Mouse (Mus musculus) heart, postnatal 0 days (tissue): Measurements from ENCODE around the gene Ly86. TPM values are rescaled to one million over a fixed set of nuclear protein-coding genes. Genes with fewer than 3 reads are reported as not detected.

Source experiments
- ATAC-seq: fragments of 200-750 bp; cut with Nextera tagmentation; 2 replicates; pipeline ENCODE4 v1.8.0; 2017; ENCODE audit warnings: low read depth, moderate number of reproducible peaks, moderate library complexity; ENCODE audit not compliant: insufficient read depth
- DNase-seq: peaks from one replicate; pipeline ENCODE4 v3.0.0-alpha.2; 2016; ENCODE audit warnings: low spot score
- H3K27ac ChIP-seq: fragments of 300-500 bp; sonication (generic); 2 replicates; pipeline ENCODE4 v1.5.1; 2014; ENCODE audit warnings: low read depth, mild to moderate bottlenecking
- H3K27me3 ChIP-seq: fragments of 300-500 bp; sonication (generic); 2 replicates; pipeline ENCODE4 v1.6.1; 2014; ENCODE audit warnings: low read length, mixed read lengths; ENCODE audit not compliant: control insufficient read depth, insufficient read depth
- H3K36me3 ChIP-seq: fragments of 300-500 bp; sonication (generic); replicated peaks from 2 replicates; pipeline ENCODE4 v1.6.1; 2014; ENCODE audit warnings: low read length, mixed read lengths; ENCODE audit not compliant: control insufficient read depth, insufficient read depth
- H3K4me1 ChIP-seq: fragments of 300-500 bp; sonication (generic); 2 replicates; pipeline ENCODE4 v1.6.1; 2014; ENCODE audit warnings: antibody characterized with exemption; ENCODE audit not compliant: control insufficient read depth, insufficient read depth
- H3K4me2 ChIP-seq: fragments of 300-500 bp; sonication (generic); 2 replicates; pipeline ENCODE4 v1.6.1; 2014; ENCODE audit warnings: low read depth, mild to moderate bottlenecking, low read length, moderate library complexity
- H3K4me3 ChIP-seq: fragments of 300-500 bp; sonication (generic); 2 replicates; pipeline ENCODE4 v1.5.1; 2014; ENCODE audit warnings: low read depth, low read length
- H3K9ac ChIP-seq: fragments of 300-500 bp; sonication (generic); replicated peaks from 2 replicates; pipeline ENCODE4 v1.6.1; 2014; ENCODE audit warnings: low read depth, low read length, mixed read lengths
- H3K9me3 ChIP-seq: fragments of 300-500 bp; sonication (generic); replicated peaks from 2 replicates; pipeline ENCODE4 v1.6.1; 2016; ENCODE audit warnings: low read length; ENCODE audit not compliant: control insufficient read depth
- CTCF ChIP-seq: IDR thresholded peaks from 2 replicates; pipeline ENCODE4 v1.5.1; 2016; ENCODE audit warnings: antibody characterized with exemption, control low read depth, low read depth
- EP300 ChIP-seq: IDR thresholded peaks from 2 replicates; pipeline ENCODE4 v1.6.1; 2016; ENCODE audit warnings: antibody characterized with exemption, low read depth
- WGBS: fragments of 180-500 bp; shearing (Covaris S2); extraction: QIAGEN DNeasy Blood & Tissue Kit; methylation state at CpG from one replicate; pipeline ENCODE4 v1.1.7; 2014; 5-methylcytosine and 5-hydroxymethylcytosine counted together
- polyA plus RNA-seq: library from polyadenylated mRNA; unstranded; fragments of >200 nt; fragmentation: Nextera tagmentation; extraction: Ambion mirVana; gene quantifications from 2 replicates; pipeline ENCODE4 v1.2.1, GENCODE M21; 2015
- total RNA-seq: library from RNA; depleted of rRNA; stranded (reverse); fragments of >200 nt; gene quantifications from 2 replicates; pipeline ENCODE4 v1.2.3, GENCODE M21; 2014; ENCODE audit warnings: low replicate concordance

Gene Ly86
- total and polyA plus RNA-seq, 2 experiments from 2014 or later, result 4.5 TPM; not detected in 1

DNA sequence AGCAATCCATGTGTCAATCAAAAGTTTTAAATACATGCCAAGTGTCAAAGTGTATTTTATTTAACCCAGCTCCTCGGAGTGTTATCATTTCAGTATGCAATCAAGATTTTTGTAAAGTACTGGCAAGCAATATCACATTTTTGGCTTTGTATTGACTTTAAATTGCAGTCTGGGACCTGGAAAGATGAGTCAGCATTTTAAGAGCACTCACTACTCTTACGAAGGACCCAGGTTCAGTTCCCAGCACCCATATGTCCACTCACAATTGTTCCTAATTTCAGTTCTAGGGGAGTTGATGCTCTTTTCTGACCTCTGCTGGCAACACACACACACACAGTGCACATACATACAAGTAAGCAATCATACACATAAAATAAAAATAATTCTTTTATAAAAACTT is 86.7 kb downstream of the Ly86 start:
- Histone ChIP-seq H3K9me3 (no peaks in the 10 kb centered on the region), H3K36me3 (no peaks in the 10 kb centered on the region), H3K4me2 (no peak overlapping the region), H3K27ac (no peak overlapping the region), H3K9ac (no peak overlapping the region), H3K4me1 (peaks cover 6% of the 10 kb centered on the region), H3K27me3 (no peaks in the 10 kb centered on the region), H3K4me3 (no peak overlapping the region)
- 94% methylated on average over 2 of the region's 2 CpGs for WGBS
- no peak for TF ChIP-seq EP300
- no peak for TF ChIP-seq CTCF
- DNase-seq (no peak), ATAC-seq (no peak)

GRCm38 (mm10) chr13:37432653-37433052 is 87.6 kb downstream of the Ly86 start:
- H3K4me3 ChIP-seq, result no peak overlapping the region
- 15% methylated on average over 4 of the region's 4 CpGs for WGBS
- DNase-seq, result no peak
- H3K4me1 ChIP-seq, result peaks cover 6% of the 10 kb centered on the region
- H3K4me2 ChIP-seq, result no peak overlapping the region
- TF ChIP-seq EP300 (no peak), CTCF (no peak)
- no peak overlapping the region for H3K9ac ChIP-seq
- no peaks in the 10 kb centered on the region for H3K9me3 ChIP-seq
- no peaks in the 10 kb centered on the region for H3K27me3 ChIP-seq
- ATAC-seq, result no peak
- H3K27ac ChIP-seq, result no peak overlapping the region
- no peaks in the 10 kb centered on the region for H3K36me3 ChIP-seq

DNA sequence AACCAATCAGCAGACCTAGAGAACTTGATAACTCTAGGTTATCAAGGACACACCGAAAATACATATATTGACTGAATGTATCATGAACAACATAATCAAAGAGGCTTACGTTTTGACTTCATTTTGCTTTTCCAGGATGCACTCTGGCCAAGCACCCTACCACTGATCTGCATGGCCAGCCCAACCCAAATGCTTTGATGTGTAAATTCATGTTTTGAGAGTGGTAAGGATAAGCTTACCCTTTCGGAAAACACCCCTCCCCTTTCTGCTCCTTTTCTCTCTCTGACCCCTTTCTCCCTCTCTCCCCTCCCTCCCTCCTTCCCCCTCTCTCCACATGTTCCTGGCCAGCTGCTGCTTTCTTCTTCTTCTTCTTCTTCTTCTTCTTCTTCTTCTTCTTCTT is 88.1 kb downstream of the Ly86 start:
- WGBS, result 38% methylated on average over 3 of the region's 3 CpGs
- Histone ChIP-seq H3K4me2 (no peak overlapping the region), H3K9ac (no peak overlapping the region), H3K36me3 (no peaks in the 10 kb centered on the region), H3K9me3 (no peaks in the 10 kb centered on the region), H3K4me3 (no peak overlapping the region), H3K27ac (no peak overlapping the region), H3K27me3 (no peaks in the 10 kb centered on the region), H3K4me1 (peaks cover 6% of the 10 kb centered on the region)
- no peak for DNase-seq
- TF ChIP-seq CTCF, result no peak
- TF ChIP-seq EP300, result no peak
- no peak for ATAC-seq

GRCm38 (mm10) chr13:37433730-37434129 is 88.7 kb downstream of the Ly86 start:
- 13% methylated on average over 3 of the region's 3 CpGs for WGBS
- TF ChIP-seq EP300 (no peak), CTCF (no peak)
- Histone ChIP-seq H3K9ac (no peak overlapping the region), H3K9me3 (no peaks in the 10 kb centered on the region), H3K27ac (no peak overlapping the region), H3K27me3 (no peaks in the 10 kb centered on the region), H3K36me3 (no peaks in the 10 kb centered on the region), H3K4me2 (peak overlapping the region; percentile 67), H3K4me3 (no peak overlapping the region), H3K4me1 (peaks cover 6% of the 10 kb centered on the region)
- DNase-seq (no peak), ATAC-seq (no peak)

DNA sequence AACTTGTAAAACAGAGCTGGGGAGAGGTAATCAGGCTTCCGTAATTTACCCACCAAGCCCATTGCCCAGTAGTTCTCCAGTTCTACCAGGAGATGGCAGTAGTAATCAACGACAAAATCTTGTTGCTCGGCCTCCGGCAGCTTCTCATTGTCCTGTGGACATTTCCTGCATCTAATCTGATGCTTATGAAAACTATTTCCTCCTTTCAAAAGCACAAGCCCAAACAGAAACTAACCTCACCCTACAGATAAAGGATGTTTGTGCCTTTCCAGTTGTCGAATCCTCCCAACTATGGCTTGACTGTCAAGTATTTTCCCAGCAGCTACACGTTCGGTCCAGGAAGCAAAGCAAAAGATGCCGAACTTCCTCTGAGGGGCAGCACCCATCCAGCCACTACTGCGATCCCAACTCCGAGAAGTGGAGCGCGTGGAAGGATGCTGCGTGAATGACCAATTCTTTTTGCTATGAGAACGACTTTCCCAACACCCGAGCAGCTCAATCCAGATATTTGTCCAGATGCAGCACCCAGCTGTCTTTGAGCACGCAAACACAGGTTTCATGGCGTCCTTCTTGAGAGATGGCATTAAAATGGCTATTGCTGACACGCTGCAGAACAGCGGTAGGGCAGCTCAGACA is 89.2 kb downstream of the Ly86 start:
- peaks cover 6% of the 10 kb centered on the region for H3K4me1 ChIP-seq
- H3K9ac ChIP-seq, result peak overlapping the region; percentile 23; the same call in 1 of the 2 replicates
- ATAC-seq, result peak; percentile 71
- TF ChIP-seq EP300, result no peak
- peak; percentile 74 for TF ChIP-seq CTCF
- DNase-seq, result peak; percentile 86
- H3K9me3 ChIP-seq, result no peaks in the 10 kb centered on the region
- H3K4me2 ChIP-seq, result peak overlapping the region; percentile 67
- WGBS, result under 1% methylated on average over 19 of the region's 19 CpGs
- peak overlapping the region; percentile 70 for H3K27ac ChIP-seq
- H3K27me3 ChIP-seq, result no peaks in the 10 kb centered on the region
- no peaks in the 10 kb centered on the region for H3K36me3 ChIP-seq
- H3K4me3 ChIP-seq, result peak overlapping the region; percentile 44

GRCm38 (mm10) chr13:37434841-37435240 is 89.8 kb downstream of the Ly86 start:
- H3K27ac ChIP-seq, result peak overlapping the region; percentile 70
- no peaks in the 10 kb centered on the region for H3K36me3 ChIP-seq
- peaks cover 6% of the 10 kb centered on the region for H3K4me1 ChIP-seq
- H3K9me3 ChIP-seq, result no peaks in the 10 kb centered on the region
- DNase-seq (no peak), ATAC-seq (no peak)
- peak overlapping the region; percentile 67 for H3K4me2 ChIP-seq
- peak overlapping the region; percentile 44 for H3K4me3 ChIP-seq
- TF ChIP-seq EP300 (no peak), CTCF (no peak)
- 33% methylated on average over 9 of the region's 9 CpGs for WGBS
- H3K9ac ChIP-seq, result peak overlapping the region; percentile 23; the same call in 1 of the 2 replicates
- H3K27me3 ChIP-seq, result no peaks in the 10 kb centered on the region
